Mouse (Mus musculus) adrenal gland, adult 8-10 months (tissue): ENCODE results near the gene Cacna1c. TPM values are rescaled to one million over a fixed set of nuclear protein-coding genes. Genes with fewer than 3 reads are reported as not detected.

Source experiments
- DNase-seq: peaks from one replicate; pipeline ENCODE4 v3.0.0; 2022
- total RNA-seq, 4 experiments: library from RNA; stranded (reverse); gene quantifications; 2 replicates each; pipeline ENCODE4 v1.2.4; 2022

The Cacna1c gene
- total RNA-seq, 4 experiments from 2014 or later = 97.1 to 218 (median 127) TPM

GRCm38 (mm10) chr6:118845180-118845579 is 351.0 kb downstream of the Cacna1c start:
- DNase-seq = no peak

GRCm38 (mm10) chr6:118843566-118843965 is 352.7 kb downstream of the Cacna1c start:
- DNase-seq = no peak

GRCm38 (mm10) chr6:118841892-118842291 is 354.3 kb downstream of the Cacna1c start:
- no peak for DNase-seq

GRCm38 (mm10) chr6:118838919-118839915 is 357.0 kb downstream of the Cacna1c start:
- DNase-seq = no peak

GRCm38 (mm10) chr6:118836693-118837092 is 359.5 kb downstream of the Cacna1c start:
- no peak for DNase-seq

- DNase-seq = no peak
Observed at GRCm38 (mm10) chr6:118834046-118834445, 362.2 kb downstream of the Cacna1c start.

- DNase-seq = no peak
Observed at GRCm38 (mm10) chr6:118833049-118833448, 363.2 kb downstream of the Cacna1c start.

- DNase-seq = no peak
Observed at GRCm38 (mm10) chr6:118832616-118833015, 363.6 kb downstream of the Cacna1c start.

GRCm38 (mm10) chr6:118830851-118831250 is 365.4 kb downstream of the Cacna1c start:
- no peak for DNase-seq

GRCm38 (mm10) chr6:118828187-118828586 is 368.0 kb downstream of the Cacna1c start:
- no peak for DNase-seq

- no peak for DNase-seq
Observed at GRCm38 (mm10) chr6:118827560-118827959, 368.7 kb downstream of the Cacna1c start.

- no peak for DNase-seq
Observed at GRCm38 (mm10) chr6:118825400-118825871, 370.8 kb downstream of the Cacna1c start.

GRCm38 (mm10) chr6:118821536-118821935 is 374.7 kb downstream of the Cacna1c start:
- DNase-seq = no peak

- no peak for DNase-seq
Observed at GRCm38 (mm10) chr6:118819657-118820056, 376.6 kb downstream of the Cacna1c start.

GRCm38 (mm10) chr6:118817928-118818503 is 378.2 kb downstream of the Cacna1c start:
- peak; percentile 44 for DNase-seq

GRCm38 (mm10) chr6:118816253-118816652 is 380.0 kb downstream of the Cacna1c start:
- DNase-seq = no peak

GRCm38 (mm10) chr6:118812556-118812955 is 383.7 kb downstream of the Cacna1c start:
- no peak for DNase-seq

GRCm38 (mm10) chr6:118812007-118812406 is 384.2 kb downstream of the Cacna1c start:
- DNase-seq = no peak

- no peak for DNase-seq
Observed at GRCm38 (mm10) chr6:118810834-118811233, 385.4 kb downstream of the Cacna1c start.

- no peak for DNase-seq
Observed at GRCm38 (mm10) chr6:118805139-118805538, 391.1 kb downstream of the Cacna1c start.

- DNase-seq = no peak
Observed at GRCm38 (mm10) chr6:118802286-118802685, 393.9 kb downstream of the Cacna1c start.

GRCm38 (mm10) chr6:118796393-118796792 is 399.8 kb downstream of the Cacna1c start:
- no peak for DNase-seq

- DNase-seq = peak; percentile 37
Observed at GRCm38 (mm10) chr6:118795716-118796115, 400.5 kb downstream of the Cacna1c start.
